Mouse (Mus musculus): ENCODE measurements around the gene Cyp11a1.

DNA sequence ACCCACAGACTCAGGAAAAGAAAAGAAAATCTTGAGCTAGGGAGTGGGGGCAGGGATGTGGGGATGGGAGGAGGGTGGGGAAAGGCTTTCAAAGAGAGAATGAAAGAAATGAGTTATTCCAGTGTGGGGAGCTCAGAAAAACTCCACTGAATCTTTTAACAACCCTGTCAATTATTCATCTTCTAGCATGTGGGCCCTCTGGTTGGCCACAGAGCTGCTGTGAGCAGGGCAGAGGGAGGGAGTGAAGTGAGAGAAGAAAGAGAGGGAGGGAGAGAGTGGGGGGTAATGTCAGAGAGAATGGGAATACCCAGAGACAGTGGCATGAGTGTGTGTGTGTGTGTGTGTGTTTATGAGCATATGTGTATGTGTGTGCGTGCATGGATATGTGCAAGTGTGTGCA is 47.8 kb downstream of the Cyp11a1 start:
- TF ChIP-seq TCF12 (IDR thresholded peaks at IDR 0.05; ENCODE audit: low read depth, low read length) (no peak), SMC3 (IDR thresholded peaks at IDR 0.05; ENCODE audit: low read depth, low read length) (no peak), ELF1 (IDR thresholded peaks at IDR 0.05; ENCODE audit: low read depth, low read length) (no peak), POLR2A (IDR thresholded peaks at IDR 0.05; ENCODE audit: control insufficient read depth in 1 of 2, insufficient read depth in 1 of 2, low read depth in 1 of 2, low read length in 2 of 2, poor library complexity in 1 of 2) (no peak), UBTF (IDR thresholded peaks at IDR 0.05; ENCODE audit: borderline replicate concordance, insufficient read depth, low read depth, low read length) (no peak)

Data from MEL (cell line).